Mouse (Mus musculus): ENCODE data around the gene Cdkl3.

Gene Cdkl3

DNA sequence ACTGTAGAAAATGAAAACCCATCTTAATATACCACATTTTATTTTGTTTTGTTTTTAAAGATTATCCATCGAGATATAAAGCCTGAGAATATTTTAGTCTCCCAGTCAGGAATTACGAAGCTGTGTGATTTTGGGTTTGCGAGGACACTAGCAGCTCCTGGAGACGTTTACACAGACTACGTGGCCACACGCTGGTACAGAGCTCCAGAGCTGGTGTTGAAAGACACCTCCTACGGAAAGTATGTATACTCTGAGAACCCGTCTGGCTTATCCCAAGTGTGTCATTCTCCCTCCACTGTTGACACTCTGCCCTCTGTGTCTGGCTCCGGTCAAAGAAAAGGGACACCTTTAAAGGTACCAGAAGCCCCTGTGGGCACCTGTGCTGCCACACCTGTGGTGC, 14.2 kb downstream of the Cdkl3 start:
- DNase-seq, result no peak

DNA sequence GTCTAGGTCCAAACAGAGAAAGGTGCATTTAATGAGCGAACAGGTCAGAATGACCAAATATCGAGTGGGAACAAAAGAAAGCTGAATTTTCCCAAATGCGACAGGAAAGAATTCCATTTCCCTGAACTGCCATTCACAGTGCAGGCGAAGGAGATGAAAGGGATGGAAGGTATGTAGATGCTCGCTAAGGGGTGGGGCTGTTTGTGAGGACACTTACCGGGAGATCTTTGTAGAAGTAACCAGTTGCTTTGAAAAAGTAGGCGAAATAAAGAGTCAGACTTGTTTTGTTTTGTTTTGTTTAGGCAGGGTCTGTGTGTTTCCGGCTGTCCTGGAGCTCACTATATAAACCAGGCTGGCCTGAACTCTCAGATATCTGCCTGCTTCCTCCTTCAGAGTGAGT, 28.3 kb downstream of the Cdkl3 start:
- DNase-seq, result no peak

DNA sequence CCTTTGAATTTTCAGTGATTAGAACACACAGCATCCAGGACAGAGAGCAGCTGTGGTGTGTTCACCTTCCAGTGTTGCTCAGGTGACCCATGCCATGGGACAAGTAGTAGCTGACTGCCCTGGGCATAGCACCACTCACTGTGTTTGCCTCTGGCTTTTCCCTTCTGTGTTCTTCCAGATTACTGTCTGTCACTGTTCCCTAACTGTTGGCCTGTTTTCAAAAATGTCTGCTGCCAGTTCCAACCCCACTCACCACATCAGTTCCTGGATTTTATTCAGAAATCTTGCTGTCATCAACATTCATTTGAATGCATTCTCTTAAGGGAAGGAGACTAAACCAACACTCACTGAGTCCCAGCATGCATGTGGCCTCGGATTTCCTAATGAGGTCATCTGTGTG, 29.9 kb downstream of the Cdkl3 start:
- DNase-seq, result no peak

DNA sequence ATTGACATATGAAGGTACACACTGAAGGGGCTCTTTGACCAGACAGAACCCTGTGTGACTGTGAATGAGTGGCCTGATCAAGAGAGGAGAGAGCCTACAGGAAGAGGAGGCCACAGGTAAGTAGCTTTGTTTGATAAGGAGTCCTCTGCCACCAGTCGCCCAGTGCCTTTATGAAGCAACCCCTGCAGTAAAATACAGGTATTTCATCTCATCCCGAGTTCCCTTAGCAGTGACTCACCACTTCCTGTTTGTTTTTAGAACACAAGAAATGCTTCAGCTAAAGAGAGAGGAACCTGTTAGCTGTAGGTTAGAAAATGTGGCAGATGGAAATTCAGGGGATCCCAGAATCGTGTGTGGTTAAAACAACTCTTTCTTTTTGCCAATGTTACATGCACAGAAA, 31.9 kb downstream of the Cdkl3 start:
- no peak for DNase-seq

DNA sequence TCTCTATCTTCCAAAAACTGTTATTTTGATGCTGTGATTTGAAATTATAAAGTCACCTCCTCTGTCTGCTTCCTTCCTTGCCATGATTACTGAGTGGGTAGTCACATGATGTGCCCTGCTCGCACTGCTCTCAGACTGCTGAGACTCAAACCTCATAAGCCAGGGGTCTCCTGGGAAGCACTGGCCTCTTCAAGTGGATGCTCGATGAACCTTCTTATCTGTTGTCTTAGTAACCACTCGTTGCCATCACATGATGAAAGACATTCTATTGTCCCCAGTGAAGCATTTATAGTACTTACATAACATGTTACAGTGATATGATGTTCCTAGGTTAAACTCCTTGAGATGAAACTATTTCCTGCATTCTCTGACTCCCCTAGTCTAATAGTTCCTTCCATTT, 33.6 kb downstream of the Cdkl3 start:
- DNase-seq, result no peak

DNA sequence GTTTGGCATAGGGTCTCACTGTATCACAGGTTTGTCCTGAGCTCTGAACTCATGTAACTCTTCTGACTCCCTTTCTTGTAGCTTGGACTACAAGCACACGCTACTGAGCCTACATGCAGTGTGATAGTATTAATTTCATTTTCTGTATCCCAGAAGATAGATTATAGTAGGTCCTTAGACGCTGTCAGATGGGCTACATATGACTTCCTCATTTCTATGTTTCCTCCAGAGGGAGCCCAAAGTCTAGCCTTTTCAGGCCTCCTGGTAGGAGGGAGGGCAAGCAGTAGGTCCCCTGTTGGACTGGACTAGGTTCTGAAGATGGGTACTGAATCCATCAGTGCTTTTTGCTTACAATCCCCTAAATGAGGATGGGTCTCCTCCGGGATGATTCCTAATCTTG, 39.2 kb downstream of the Cdkl3 start:
- DNase-seq, result no peak

DNA sequence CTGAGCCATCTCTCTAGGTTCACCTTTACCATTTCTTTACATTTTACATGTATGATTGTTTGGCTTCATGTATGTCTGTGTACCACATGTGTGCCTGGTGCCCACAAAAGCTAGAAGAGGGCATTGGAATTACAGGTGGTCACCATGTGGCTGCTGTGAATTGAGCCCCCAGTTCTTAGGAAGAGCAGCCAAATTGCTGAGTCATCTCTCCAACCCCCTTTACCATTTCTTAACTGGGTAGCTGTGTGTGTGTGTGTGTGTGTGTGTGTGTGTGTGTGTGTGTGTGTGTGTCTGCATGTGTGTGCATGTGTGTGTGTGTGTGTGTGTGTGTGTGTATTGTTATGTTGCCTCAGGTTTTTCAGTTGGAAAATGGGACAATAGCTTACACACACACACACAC, 40.1 kb downstream of the Cdkl3 start:
- DNase-seq, result no peak

DNA sequence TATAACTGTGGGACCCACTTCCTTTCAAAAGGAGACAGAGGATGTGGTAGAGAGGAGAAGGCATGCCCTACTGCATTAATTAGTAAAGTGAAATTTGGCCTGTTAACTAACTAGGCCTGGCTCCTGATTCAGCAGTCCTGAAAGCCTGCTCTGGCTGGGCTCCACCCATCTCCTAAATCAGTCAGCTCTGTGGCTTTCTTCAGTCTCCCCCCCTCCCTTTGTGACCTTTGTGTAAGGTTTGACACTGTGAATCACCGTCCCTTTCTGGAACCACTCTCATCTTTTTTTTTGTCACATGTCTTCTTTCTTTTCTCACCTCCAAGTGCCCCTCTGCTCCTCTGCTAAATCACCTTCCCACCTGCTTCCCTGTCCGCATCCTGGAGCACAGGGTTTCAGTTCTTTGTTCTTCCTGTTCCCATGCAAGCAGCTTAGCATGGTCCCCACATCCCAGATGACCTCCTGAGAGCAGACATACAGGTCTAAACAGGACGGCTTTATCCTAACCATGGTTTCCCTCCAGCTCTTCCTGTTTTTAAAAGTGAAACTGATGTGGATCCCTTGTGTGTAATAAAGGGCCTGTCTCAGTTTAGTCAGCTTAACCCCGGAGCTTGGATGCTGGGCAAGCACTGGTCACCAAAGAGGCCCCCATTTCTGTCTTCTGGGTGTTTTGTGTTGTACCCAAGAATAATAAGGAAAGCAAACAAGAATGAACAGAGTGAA, 42.6 kb downstream of the Cdkl3 start:
- DNase-seq, result no peak

DNA sequence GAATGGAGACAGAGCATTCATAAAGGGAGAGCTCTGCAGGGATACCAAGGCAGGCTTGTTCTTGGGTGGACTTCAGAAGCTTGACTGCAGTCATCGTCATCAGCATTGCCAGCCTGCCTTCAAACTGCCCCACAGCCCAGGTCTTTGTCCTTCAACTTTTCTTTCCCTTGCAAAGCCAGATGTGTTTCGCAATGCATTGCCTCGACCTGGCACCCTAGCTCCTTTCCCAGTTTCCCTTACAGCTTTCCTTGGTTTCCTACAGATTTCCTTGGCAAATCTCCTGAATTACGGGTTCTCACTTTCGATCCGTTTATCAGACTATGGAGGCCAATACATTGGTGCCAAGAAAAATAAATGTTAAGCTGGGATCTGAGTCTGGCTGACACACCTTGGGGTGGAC, 49.4 kb downstream of the Cdkl3 start:
- no peak for DNase-seq

DNA sequence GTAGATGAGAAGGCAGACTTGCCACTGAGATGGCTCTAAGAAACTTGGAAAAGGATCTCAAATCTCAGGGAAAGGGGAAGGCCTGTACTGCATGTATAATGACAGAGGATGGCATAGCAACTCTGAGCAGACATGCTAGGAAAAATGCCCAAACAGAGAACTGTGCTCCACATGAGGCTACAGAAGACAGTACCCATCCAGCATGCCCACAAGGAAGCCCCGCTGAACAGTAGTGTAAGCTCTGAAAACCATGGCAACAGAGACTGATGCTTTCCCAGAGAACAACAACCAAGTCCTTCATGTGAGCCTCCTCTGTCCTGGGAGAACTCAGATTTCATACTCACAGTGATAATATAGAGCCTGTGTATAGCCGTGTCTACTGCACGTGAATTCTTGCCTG, 50.7 kb downstream of the Cdkl3 start:
- no peak for DNase-seq

DNA sequence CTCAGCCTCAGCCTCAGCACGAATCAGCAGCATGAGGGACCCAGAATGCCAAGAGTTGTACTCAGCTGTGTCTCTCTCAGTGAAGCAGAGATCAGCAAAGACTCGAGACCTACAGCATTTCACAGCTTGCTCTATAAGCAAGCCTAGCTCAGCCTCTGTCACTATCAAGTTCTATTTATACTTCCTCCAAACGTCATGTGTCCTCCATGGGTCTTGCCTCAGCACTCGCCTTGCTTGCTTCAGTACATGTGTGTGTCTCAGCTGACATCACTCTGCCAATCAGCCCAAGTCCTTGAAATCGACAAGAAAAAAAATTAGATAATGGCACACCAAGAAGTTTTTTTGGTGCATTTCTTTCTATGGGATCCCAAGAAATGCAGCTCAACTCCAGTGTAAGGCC, 52.2 kb downstream of the Cdkl3 start:
- DNase-seq, result no peak

DNA sequence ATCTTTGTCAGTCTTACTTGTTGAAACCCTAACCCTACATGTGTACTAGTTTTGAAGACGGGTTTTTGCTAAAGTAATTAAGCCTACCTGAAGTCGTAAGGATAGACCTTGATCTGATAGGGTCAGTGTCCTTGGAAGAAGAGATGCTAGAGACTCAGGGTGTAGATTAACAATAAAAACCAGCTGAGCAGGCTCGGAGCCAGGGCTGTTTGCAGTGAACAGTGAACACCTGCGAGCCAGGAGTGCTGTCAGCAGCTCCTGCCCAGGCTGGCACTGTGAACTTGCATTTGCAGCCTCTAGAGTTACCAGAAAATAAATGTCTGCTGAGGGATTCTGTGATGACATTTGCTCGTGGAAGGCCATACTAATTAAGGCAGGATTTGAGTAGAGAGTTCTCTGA, 55.0 kb downstream of the Cdkl3 start:
- no peak for DNase-seq

DNA sequence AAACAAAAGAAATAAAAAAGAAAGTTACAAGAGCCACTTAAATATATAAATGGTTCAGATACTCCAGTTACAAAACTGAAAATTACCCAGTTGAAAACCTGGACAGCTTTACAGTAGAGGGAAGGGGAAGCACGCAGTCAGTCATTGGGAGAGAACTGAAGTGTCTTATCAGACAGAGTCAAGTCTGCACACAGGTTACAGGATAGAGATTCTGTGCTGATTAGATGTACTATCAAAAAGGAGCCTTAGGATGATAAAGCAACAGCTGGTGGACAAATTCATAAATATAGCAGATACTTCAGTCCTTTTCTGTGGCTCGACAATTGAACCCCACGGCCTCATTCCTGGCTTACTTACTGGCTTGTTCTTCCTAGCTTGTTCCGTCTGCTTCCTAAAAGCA, 56.3 kb downstream of the Cdkl3 start:
- no peak for DNase-seq

DNA sequence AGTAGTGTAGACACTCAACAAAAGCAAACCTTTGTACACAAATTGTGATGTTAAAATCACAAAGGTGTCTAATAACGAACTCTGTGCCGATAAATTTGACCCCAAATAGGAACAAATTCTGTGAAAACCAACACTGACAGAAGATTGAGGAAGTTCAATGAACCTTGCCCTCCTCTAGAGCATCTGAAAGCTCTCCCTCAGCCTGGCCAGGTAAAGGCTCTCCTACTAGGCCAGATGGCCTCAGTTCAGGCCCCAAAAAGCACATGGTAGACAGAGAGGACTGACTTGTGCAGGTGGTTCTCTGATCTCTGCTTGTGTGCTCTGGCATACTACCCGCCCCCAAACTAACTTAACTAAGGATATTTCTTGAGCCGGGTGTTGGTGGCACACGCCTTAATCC, 58.4 kb downstream of the Cdkl3 start:
- no peak for DNase-seq

DNA sequence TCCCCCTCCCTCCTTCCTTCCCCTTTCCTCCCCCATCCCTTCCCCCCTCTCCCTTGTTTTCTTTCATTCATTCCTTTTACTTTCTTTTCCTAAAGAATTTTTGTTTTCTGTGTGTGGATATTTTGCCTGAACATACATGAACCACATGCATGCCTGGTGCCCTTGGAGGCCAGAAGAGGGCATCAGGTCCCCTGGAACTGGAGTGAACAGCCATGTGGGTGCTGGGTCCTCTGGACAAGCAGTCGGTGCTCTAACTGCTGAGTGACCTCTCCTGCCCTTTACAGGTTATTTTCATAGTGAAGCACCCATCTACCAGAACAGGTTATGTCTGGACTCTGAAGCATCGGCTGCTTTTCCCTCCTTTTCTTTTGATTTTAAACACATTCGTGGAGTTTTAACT, 60.4 kb downstream of the Cdkl3 start:
- DNase-seq, result no peak

DNA sequence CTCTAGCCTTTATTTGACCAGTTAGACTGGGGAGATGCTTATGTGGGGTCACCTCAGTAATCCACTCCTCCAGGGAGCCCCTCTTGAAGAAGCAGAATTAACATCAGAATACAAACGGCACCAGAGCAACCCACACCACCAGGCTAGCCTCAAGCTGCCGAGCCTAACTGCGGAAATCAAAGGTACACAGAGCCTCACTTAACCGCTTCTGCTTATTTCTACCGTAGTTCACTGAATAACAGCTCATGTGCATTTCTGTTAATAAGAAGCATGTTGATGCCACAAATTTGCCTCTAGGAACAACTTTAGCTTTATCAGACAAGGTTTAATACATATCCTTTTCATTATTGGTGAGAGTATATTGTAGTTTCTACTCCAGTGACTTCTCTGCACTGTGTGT, 61.8 kb downstream of the Cdkl3 start:
- no peak for DNase-seq

DNA sequence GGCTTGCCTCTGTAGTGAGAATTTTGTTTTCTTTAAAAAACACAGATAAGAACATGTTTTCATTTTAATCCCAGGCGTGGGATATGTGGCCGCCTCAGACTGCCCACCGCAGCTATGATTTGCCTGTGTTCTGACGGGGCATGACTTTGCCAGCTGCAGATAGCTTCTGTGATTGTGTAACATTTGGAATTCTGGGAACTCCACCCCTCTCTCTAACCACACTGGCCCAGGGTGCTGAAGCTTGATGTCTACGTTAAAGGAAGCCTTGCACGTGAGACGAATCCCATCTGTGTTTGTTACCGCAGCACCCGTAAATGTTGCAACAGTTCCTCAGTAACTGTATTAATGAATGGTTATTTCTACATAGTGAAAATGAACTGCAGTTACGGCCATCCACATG, 67.7 kb downstream of the Cdkl3 start:
- DNase-seq, result no peak

DNA sequence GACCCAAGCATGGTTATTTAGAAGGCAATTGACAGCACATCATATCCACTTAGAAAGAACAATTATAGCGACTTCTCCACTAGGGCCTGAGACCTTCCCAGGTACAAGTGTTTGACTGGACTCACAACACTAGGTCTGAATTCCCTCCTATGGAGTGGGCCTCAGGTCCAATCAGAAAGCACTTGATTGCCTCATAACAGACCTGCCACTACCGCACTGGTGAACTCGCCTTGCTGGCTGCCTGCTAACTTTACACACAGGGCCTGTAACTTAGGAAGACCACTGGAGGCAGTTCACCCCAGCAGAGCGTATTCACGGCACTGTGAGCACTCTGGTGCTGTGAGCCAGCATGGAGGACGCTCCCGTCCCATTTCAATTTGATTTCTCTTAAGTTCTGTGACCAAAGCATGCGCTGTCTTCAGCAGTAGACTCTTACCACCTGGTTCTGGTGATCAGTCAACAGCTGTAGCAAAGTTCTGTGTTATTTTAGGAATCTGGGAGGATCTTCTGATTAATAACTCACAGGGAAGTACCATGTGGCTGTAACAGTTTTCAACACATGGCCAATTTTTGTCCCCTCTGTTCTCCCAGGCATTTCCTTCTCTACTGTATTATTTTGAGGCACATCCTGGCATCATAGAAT, 69.6 kb downstream of the Cdkl3 start:
- DNase-seq, result no peak

DNA sequence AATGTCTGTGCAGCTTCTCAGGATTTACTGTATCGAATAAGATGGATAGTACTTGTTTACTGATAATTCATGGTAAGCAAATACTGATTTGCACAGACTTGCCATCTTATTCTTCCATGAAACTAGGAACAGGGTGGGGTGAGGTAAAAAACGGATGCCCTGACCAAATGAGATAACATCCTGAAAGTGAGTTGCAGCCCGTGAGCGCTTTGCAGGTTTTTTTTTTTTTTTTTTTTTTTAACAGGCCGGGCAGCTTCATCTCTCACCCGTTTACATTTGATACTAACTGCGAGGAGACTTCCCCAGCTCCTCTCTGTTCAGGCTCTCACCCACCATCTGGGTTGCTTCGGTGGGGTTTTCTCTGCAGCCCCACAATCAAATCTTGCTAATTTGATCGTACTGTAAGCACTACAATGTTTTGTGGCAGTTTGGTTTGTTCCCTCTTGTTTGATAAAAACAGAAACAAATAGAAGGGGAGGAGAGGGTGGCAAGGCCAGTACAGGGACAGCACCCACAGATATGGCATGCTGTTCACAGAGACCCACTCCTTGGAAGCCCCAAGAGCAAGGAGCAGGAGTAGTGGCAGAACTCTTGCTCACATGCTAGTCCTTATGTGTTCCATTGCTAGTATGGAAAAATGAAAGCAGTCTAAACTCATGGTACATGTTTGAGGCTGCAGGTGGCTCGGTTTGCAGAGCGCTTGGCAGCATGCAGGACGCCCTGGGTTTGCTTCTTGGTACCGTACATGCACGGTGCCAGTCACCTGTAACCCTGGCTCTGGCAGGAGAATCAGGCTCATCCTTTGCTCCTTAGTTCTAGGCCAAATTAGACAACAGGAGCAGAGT, 70.8 kb downstream of the Cdkl3 start:
- DNase-seq, result no peak

DNA sequence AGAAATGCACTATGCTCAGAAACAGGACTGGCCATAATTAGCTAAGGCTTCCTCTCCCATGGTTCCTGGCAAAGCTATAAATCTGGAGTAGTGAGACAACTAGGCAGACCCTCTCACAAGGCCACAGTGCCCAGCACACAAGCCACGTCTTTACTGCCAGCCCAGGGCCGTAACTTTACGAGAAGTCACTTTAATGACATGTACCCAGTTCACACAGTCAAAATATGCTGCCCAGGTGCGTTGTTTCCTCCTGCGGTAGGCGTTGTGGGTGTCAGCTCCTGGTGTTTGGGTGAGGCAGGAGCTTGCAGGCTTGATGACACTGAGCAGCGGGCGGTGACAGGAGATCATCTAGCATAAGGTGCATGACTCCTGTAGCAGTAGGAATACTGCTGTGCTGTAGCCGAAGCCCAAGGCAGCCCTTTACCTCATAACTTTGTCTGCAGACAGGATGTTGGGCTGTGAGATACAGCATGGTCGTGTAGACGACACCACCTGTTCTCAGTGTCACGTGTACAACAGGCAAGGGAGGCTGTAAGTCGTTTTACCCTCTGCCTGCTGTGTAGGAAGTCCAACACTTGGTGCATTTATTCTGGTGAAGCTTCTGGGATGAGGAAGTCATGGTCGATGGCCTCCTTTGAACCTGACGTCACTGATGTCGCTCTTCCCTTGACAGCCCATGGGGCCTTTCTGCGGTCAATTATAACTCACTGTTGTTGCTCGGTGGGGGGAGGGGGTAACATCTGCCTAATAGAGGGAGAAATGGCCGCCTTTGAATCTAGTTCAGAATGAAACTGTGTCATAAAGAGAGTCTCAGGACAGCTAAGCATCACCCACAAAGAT, 72.0 kb downstream of the Cdkl3 start:
- no peak for DNase-seq

DNA sequence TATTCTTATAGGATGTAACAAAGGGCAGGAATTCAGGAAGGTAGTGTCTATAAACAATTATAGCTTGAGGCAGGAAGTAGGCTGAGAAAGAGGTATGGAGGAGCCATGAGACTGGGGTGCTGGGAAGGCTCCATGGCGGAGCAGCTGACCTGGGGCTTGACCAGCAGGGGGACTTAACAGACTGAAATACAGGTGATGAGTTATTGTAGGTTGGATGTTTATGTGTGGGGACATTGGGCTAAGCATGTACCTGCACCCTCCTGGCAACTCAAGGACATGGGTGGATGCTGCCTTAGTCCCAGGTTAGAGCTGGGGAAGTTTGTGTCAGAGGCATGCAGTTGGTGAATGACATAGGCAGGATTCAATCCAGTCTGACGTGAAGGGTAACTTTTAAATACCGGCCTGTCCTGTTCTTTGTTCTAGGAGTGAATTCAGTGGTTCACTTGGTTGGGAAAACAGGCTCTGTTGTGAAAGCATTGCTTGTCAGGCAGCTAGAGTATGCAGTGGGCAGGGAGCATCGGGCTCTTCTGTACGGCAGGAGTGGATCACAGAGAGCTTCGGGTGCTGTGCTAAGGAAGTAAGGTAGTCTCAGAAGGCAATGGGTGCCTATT, 72.8 kb downstream of the Cdkl3 start:
- DNase-seq, result no peak

DNA sequence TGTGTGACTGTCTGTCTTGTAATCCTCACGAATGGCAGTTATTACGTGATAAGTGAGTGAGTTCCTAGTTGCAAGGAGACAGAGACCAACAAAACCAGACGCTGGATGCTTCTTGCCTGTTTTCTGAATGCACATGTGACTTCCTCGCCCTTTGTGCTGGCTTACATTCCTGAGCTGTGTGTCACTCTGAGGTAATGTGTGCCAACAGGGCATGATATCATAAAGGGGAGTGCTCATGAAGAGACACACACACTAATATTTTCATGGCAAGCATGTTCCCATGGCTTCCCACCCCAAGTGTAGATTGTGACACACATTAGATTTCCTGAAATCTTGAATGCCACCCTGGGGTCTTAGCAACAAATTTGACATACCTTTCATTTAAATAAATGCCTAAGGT, 73.9 kb downstream of the Cdkl3 start:
- DNase-seq, result no peak

DNA sequence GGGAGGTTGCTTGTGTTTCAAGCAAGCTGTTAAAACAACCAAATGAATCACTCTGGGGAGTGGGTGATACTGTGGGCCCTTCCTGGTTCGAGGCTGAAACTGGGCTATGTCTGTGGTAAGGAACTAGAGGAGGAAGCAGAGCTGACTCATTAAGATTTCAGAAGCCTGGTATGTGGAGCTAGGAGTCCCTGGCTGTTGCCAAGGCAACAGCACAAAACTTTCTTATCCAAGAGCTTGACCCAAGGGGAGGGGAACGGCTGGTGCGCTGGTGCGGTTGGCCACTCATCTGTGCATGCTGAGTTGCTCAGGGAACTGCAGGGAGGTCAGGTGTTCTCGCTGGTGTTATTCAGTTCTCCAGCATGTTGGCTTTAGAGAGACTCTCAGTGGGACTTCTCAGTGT, 76.0 kb downstream of the Cdkl3 start:
- DNase-seq, result no peak

All from right cerebral cortex, postnatal 4 days (tissue).